Mouse (Mus musculus): ENCODE results near the gene Nudt6.

Gene Nudt6

GRCm38 (mm10) chr3:37420072-37420471 is at the start of gene Nudt6:
Gene Nudt6 (minus strand): TSS chr3:37420211.
- peak; percentile 90 for DNase-seq (ENCODE audit: low spot score)

GRCm38 (mm10) chr3:37469353-37469752 is 49.3 kb upstream of the Nudt6 start:
- no peak for DNase-seq (ENCODE audit: low spot score)

- DNase-seq (ENCODE audit: low spot score): no peak
Measured at GRCm38 (mm10) chr3:37468170-37468569, 48.2 kb upstream of the Nudt6 start.

- DNase-seq (ENCODE audit: low spot score): no peak
Measured at GRCm38 (mm10) chr3:37455992-37456391, 36.0 kb upstream of the Nudt6 start.

- DNase-seq (ENCODE audit: low spot score): no peak
Measured at GRCm38 (mm10) chr3:37443409-37443808, 23.4 kb upstream of the Nudt6 start.

GRCm38 (mm10) chr3:37439770-37440169 is 19.8 kb upstream of the Nudt6 start:
- no peak for DNase-seq (ENCODE audit: low spot score)

- DNase-seq (ENCODE audit: low spot score): no peak
Measured at GRCm38 (mm10) chr3:37430359-37430758, 10.3 kb upstream of the Nudt6 start.

- DNase-seq (ENCODE audit: low spot score): no peak
Measured at GRCm38 (mm10) chr3:37426069-37426468, 6.1 kb upstream of the Nudt6 start.

GRCm38 (mm10) chr3:37421179-37421578 is 1.2 kb upstream of the Nudt6 start:
- DNase-seq (ENCODE audit: low spot score): no peak

- DNase-seq (ENCODE audit: low spot score): peak; percentile 27
Measured at GRCm38 (mm10) chr3:37420641-37421040, 630 bp upstream of the Nudt6 start.

GRCm38 (mm10) chr3:37419458-37419991 is 486 bp downstream of the Nudt6 start, which contains the start of gene Spata5:
Gene Spata5 (plus strand): TSS chr3:37419896.
- DNase-seq (ENCODE audit: low spot score): peak; percentile 97

- peak; percentile 79 for DNase-seq (ENCODE audit: low spot score)
Measured at GRCm38 (mm10) chr3:37418961-37419457, 1.0 kb downstream of the Nudt6 start.

- no peak for DNase-seq (ENCODE audit: low spot score)
Measured at GRCm38 (mm10) chr3:37418341-37418740, 1.7 kb downstream of the Nudt6 start.

GRCm38 (mm10) chr3:37414413-37414960 is 5.5 kb downstream of the Nudt6 start:
- DNase-seq (ENCODE audit: low spot score): peak; percentile 65

- no peak for DNase-seq (ENCODE audit: low spot score)
Measured at GRCm38 (mm10) chr3:37413446-37413845, 6.6 kb downstream of the Nudt6 start.

GRCm38 (mm10) chr3:37407598-37407997 is 12.4 kb downstream of the Nudt6 start:
- DNase-seq (ENCODE audit: low spot score): no peak

GRCm38 (mm10) chr3:37401729-37402610 is 18.0 kb downstream of the Nudt6 start:
- DNase-seq (ENCODE audit: low spot score): no peak

GRCm38 (mm10) chr3:37398661-37399395 is 21.2 kb downstream of the Nudt6 start:
- no peak for DNase-seq (ENCODE audit: low spot score)

- no peak for DNase-seq (ENCODE audit: low spot score)
Measured at GRCm38 (mm10) chr3:37397646-37398045, 22.4 kb downstream of the Nudt6 start.

GRCm38 (mm10) chr3:37396930-37397608 is 22.9 kb downstream of the Nudt6 start:
- no peak for DNase-seq (ENCODE audit: low spot score)

GRCm38 (mm10) chr3:37387310-37387709 is 32.7 kb downstream of the Nudt6 start:
- DNase-seq (ENCODE audit: low spot score): no peak

Measured in T-cell, adult 2 months (primary cell).